Mouse (Mus musculus) hindbrain, embryonic 14.5 days (tissue): ENCODE results near the gene Slc1a3. TPM values are rescaled to one million over a fixed set of nuclear protein-coding genes. Genes with fewer than 3 reads are reported as not detected.
A peak's percentile ranks its signal among the peaks of the same experiment; 100 is the strongest.

Source experiments
- ATAC-seq: fragments of 200-750 bp; cut with Nextera tagmentation; 2 replicates; pipeline ENCODE4 v1.8.0; 2017; ENCODE audit warnings: moderate number of reproducible peaks, mild to moderate bottlenecking, moderate TSS enrichment, moderate library complexity; ENCODE audit not compliant: low FRiP score
- DNase-seq: peaks from one replicate; pipeline ENCODE4 v3.0.0-alpha.2; 2015; ENCODE audit warnings: low spot score
- H3K27ac ChIP-seq: fragments of 300-500 bp; sonication (generic); 2 replicates; pipeline ENCODE4 v1.5.1; 2014; ENCODE audit warnings: mild to moderate bottlenecking, moderate library complexity
- H3K27me3 ChIP-seq: fragments of 300-500 bp; sonication (generic); 2 replicates; pipeline ENCODE4 v1.6.1; 2014; ENCODE audit warnings: mild to moderate bottlenecking, low read length, mixed read lengths; ENCODE audit not compliant: control insufficient read depth, insufficient read depth
- H3K36me3 ChIP-seq: fragments of 300-500 bp; sonication (generic); replicated peaks from 2 replicates; pipeline ENCODE4 v1.6.1; 2014; ENCODE audit not compliant: control insufficient read depth, insufficient read depth
- H3K4me1 ChIP-seq: fragments of 300-500 bp; sonication (generic); replicated peaks from 2 replicates; pipeline ENCODE4 v1.6.1; 2014; ENCODE audit warnings: antibody characterized with exemption, low read length, mixed read lengths; ENCODE audit not compliant: control insufficient read depth, insufficient read depth
- H3K4me2 ChIP-seq: fragments of 300-500 bp; sonication (generic); replicated peaks from 2 replicates; pipeline ENCODE4 v1.6.1; 2014; ENCODE audit warnings: mild to moderate bottlenecking, moderate library complexity
- H3K4me3 ChIP-seq: fragments of 300-500 bp; sonication (generic); replicated peaks from 2 replicates; pipeline ENCODE4 v1.5.1; 2014; ENCODE audit warnings: mild to moderate bottlenecking, low read length
- H3K9ac ChIP-seq: fragments of 300-500 bp; sonication (generic); 2 replicates; pipeline ENCODE4 v1.6.1; 2014
- H3K9me3 ChIP-seq: fragments of 300-500 bp; sonication (generic); 2 replicates; pipeline ENCODE4 v1.6.1; 2016; ENCODE audit warnings: low read length; ENCODE audit not compliant: control insufficient read depth
- WGBS: fragments of 180-500 bp; shearing (Covaris S2); extraction: QIAGEN DNeasy Blood & Tissue Kit; methylation state at CpG from one replicate; pipeline ENCODE4 v1.1.7; 2014; 5-methylcytosine and 5-hydroxymethylcytosine counted together
- polyA plus RNA-seq: library from polyadenylated mRNA; unstranded; fragments of >200 nt; fragmentation: Nextera tagmentation; extraction: Ambion mirVana; gene quantifications from 2 replicates; pipeline ENCODE4 v1.2.1, GENCODE M21; 2014

Gene Slc1a3
- polyA plus RNA-seq, 1 experiment from 2014 or later, result 242 TPM

DNA sequence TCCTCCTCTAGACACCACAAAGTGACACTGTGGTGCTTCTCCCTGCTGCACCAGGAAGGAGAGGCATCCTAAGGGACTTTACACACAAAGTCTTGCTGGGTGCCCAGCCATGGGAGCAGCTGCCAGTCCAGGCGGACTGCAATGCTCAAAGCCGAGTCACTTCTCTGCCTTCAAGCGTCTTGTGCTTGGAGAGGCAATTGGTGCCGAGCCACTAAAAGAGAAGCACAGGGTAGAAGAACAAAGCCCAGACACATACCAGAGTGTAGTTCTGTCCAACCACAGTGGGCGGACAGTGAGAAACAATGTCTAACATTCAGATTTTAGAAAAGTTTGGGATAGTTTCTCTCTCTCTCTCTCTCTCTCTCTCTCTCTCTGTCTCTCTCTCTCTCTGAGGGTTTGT, 38.0 kb downstream of the Slc1a3 start:
- DNase-seq (no peak), ATAC-seq (no peak)
- Histone ChIP-seq H3K9ac (no peak overlapping the region), H3K4me2 (no peak overlapping the region), H3K4me1 (no peaks in the 10 kb centered on the region), H3K27me3 (no peaks in the 10 kb centered on the region), H3K4me3 (no peak overlapping the region), H3K36me3 (no peaks in the 10 kb centered on the region), H3K9me3 (no peaks in the 10 kb centered on the region), H3K27ac (no peak overlapping the region)
- 64% methylated on average over 5 of the region's 5 CpGs for WGBS

- no peaks in the 10 kb centered on the region for H3K9me3 ChIP-seq
- H3K9ac ChIP-seq, result no peak overlapping the region
- no peak overlapping the region for H3K27ac ChIP-seq
- no peak for ATAC-seq
- H3K27me3 ChIP-seq, result no peaks in the 10 kb centered on the region
- 94% methylated on average over 25 of the region's 25 CpGs for WGBS
- H3K36me3 ChIP-seq, result no peaks in the 10 kb centered on the region
- peaks cover 5% of the 10 kb centered on the region; the same call in 1 of the 2 replicates for H3K4me1 ChIP-seq
- DNase-seq, result no peak
- H3K4me2 ChIP-seq, result no peak overlapping the region
- H3K4me3 ChIP-seq, result no peak overlapping the region
These were observed 42.6 kb downstream of the Slc1a3 start for GRCm38 (mm10) chr15:8667849-8668522.

- H3K36me3 ChIP-seq, result no peaks in the 10 kb centered on the region
- WGBS, result 90% methylated on average over 15 of the region's 15 CpGs
- no peak for ATAC-seq
- H3K9me3 ChIP-seq, result no peaks in the 10 kb centered on the region
- no peak overlapping the region for H3K9ac ChIP-seq
- H3K27ac ChIP-seq, result no peak overlapping the region
- DNase-seq, result no peak
- no peaks in the 10 kb centered on the region for H3K27me3 ChIP-seq
- H3K4me2 ChIP-seq, result no peak overlapping the region
- no peak overlapping the region for H3K4me3 ChIP-seq
- peaks cover 6% of the 10 kb centered on the region; the same call in 1 of the 2 replicates for H3K4me1 ChIP-seq
These were observed 44.8 kb downstream of the Slc1a3 start for GRCm38 (mm10) chr15:8665675-8666350.

GRCm38 (mm10) chr15:8663348-8664099, 47.0 kb downstream of the Slc1a3 start:
- peak overlapping the region; percentile 50 for H3K27ac ChIP-seq
- peak; percentile 63; the same call in 1 of the 2 replicates for ATAC-seq
- H3K9me3 ChIP-seq, result no peaks in the 10 kb centered on the region
- H3K4me2 ChIP-seq, result peak overlapping the region; percentile 27
- peaks cover 16% of the 10 kb centered on the region for H3K4me1 ChIP-seq
- no peaks in the 10 kb centered on the region for H3K36me3 ChIP-seq
- no peak overlapping the region for H3K4me3 ChIP-seq
- 39% methylated on average over 17 of the region's 17 CpGs for whole genome bisulfite sequencing
- H3K9ac ChIP-seq, result no peak overlapping the region
- no peaks in the 10 kb centered on the region for H3K27me3 ChIP-seq
- peak; percentile 73 for DNase-seq

DNA sequence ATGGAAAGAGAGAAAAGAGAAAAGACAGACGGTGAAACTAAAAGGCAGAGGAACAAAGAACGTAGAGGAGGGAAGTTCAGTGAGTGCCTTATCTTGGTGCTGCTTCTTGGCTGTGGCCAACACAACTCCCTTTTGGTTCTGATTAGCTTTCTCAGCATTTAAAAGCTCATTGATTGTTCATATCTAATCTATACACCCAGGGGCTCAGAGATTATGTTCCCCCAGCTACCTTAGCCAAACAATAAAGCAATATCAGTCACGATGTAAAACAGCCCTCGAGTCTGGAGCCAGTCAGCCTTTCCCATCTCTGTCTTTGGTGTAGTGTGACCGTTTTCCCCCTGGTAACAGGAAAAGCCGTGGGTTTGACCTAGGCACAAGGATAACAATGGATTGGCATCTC, 48.7 kb downstream of the Slc1a3 start:
- DNase-seq, result no peak
- WGBS, result 68% methylated on average over 6 of the region's 6 CpGs
- Histone ChIP-seq H3K36me3 (no peaks in the 10 kb centered on the region), H3K4me3 (no peak overlapping the region), H3K9me3 (no peaks in the 10 kb centered on the region), H3K4me1 (peaks cover 16% of the 10 kb centered on the region), H3K4me2 (no peak overlapping the region), H3K9ac (no peak overlapping the region), H3K27me3 (no peaks in the 10 kb centered on the region), H3K27ac (no peak overlapping the region)
- no peak for ATAC-seq

- peak overlapping the region; percentile 71 for H3K27ac ChIP-seq
- no peak for DNase-seq
- H3K9me3 ChIP-seq, result no peaks in the 10 kb centered on the region
- WGBS, result 17% methylated on average over 4 of the region's 4 CpGs
- no peak overlapping the region for H3K4me3 ChIP-seq
- ATAC-seq, result no peak
- no peak overlapping the region for H3K9ac ChIP-seq
- H3K4me2 ChIP-seq, result no peak overlapping the region
- no peaks in the 10 kb centered on the region for H3K27me3 ChIP-seq
- H3K4me1 ChIP-seq, result peaks cover 16% of the 10 kb centered on the region
- no peaks in the 10 kb centered on the region for H3K36me3 ChIP-seq
These were observed 50.6 kb downstream of the Slc1a3 start for GRCm38 (mm10) chr15:8659977-8660376.

DNA sequence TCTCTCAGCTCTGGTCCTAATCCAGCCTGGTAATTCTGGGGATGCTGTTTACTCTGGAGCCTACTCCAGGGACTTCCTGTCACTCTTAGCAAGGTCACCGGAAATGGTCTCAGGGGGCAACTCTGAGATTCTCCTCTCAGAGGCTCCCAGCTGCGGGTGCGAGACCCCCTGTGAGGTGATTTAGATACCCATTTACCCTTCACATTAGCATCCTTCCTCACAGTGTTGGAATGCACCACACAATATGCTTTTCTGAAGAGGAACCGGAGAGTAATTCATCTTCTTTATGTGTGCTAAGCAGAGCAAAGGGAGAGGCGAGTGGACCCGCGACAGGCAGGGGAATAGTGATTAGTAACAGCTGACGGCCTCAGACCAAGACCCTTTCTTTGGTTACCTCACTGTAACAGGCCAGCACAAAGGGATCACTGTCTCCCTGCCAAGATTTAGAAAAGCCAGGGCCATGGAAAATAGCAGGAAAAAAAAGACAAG, 51.0 kb downstream of the Slc1a3 start:
- Histone ChIP-seq H3K27ac (peak overlapping the region; percentile 71), H3K4me1 (peaks cover 16% of the 10 kb centered on the region), H3K4me2 (0 out of 2 replicates have a peak overlapping the region, but pooled peaks have one; percentile 12), H3K9me3 (no peaks in the 10 kb centered on the region), H3K36me3 (no peaks in the 10 kb centered on the region), H3K9ac (no peak overlapping the region), H3K27me3 (no peaks in the 10 kb centered on the region), H3K4me3 (no peak overlapping the region)
- ATAC-seq (peak; percentile 86), DNase-seq (peak; percentile 55)
- 6% methylated on average over 8 of the region's 8 CpGs for WGBS

DNA sequence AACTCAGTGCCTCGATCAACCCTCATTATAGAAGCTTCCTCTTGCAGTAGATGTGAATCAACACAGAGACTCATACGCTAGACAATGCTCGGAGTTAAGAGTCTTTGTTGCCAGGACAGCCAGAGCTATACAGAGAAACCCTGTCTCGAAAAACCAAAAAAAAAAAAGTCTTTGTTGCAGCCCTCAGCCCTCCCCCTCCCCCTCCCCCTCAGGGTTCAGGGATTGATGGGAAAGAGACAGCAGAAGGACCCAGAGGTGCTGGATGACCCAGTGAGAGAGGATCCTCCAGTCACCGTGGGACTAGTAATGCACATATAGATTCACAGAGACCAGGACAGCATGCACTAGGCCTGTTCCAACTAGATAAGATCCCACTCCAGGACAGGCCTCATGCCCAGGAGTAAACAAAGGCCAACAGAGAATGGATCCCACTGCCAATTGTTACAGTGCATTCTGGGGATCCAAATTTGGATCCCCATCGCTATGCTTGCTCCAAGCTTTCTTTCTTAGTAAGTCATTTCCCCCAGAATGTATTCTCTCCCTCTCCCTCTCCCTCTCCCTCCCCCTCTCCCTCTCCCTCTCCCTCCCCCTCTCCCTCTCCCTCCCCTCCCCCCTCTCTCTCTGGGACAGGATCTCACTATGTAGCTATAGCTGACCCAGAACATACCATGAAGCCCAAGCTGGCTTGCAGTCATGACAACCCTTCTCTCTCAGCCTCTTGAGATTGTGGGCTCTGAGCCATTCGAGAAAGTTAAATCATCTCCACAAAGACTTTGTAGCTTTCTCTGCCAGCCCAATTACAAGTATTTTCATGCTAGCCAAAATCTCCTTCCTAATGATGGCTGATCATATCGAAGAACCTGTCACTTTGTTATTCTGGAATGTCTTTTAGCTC, 52.2 kb downstream of the Slc1a3 start:
- H3K36me3 ChIP-seq, result no peaks in the 10 kb centered on the region
- no peaks in the 10 kb centered on the region for H3K27me3 ChIP-seq
- H3K9ac ChIP-seq, result no peak overlapping the region
- WGBS, result 58% methylated on average over 8 of the region's 8 CpGs
- H3K4me3 ChIP-seq, result no peak overlapping the region
- peak; percentile 33 for DNase-seq
- H3K4me1 ChIP-seq, result peaks cover 14% of the 10 kb centered on the region
- peak overlapping the region; percentile 71 for H3K27ac ChIP-seq
- no peak overlapping the region for H3K4me2 ChIP-seq
- H3K9me3 ChIP-seq, result no peaks in the 10 kb centered on the region
- ATAC-seq, result peak; percentile 11; the same call in 1 of the 2 replicates
